Mouse (Mus musculus): ENCODE measurements at regions not wholly inside any gene's neighbourhood (a gene's known extent, or its start where the extent isn't known, plus 50 kb on each side); places are given as distances from the start of the nearest gene placed in this dataset.

DNA sequence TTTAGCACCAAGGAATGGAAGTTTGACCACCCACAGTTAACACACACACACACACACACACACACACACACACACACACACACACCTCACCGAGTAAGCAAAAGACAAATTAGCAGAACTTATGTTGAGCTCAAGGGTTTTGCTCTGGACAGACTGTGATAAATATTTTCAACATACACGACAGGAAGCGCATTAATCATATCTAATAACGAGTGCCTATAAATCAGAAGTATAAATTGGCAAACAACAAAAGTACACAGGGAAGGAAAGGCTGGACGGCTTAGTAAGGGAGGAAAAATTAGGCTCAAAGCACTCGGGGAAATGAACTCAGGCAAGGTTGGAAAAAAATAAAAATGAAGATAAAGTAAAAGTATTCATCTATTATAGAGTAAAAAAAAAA lies 50.8 kb upstream of the Mphosph6 start:
- Histone ChIP-seq H3K9ac (no peak overlapping the region), H3K27ac (no peak overlapping the region), H3K9me3 (no peaks in the 10 kb centered on the region), H3K4me1 (no peaks in the 10 kb centered on the region), H3K27me3 (replicated peaks) (no peaks in the 10 kb centered on the region), H3K4me2 (no peak overlapping the region), H3K4me3 (replicated peaks) (no peak overlapping the region), H3K36me3 (no peaks in the 10 kb centered on the region)
- 28% methylated on average over 6 of the region's 6 CpGs for WGBS
- no peak for ATAC-seq (ENCODE audit: insufficient read depth, low FRiP score, low read depth)
